Mouse (Mus musculus) thymus, adult 2 months (tissue): Measurements from ENCODE around the gene Adarb2. TPM values are rescaled to one million over a fixed set of nuclear protein-coding genes. Genes with fewer than 3 reads are reported as not detected.

Experiments used
- DNase-seq: peaks from one replicate; pipeline ENCODE4 v3.0.0; 2021
- H3K27ac ChIP-seq: fragments of 200-500 bp; 2 replicates; pipeline ENCODE4 v1.5.1; 2012; ENCODE audit warnings: low read length, control low read depth; ENCODE audit not compliant: control insufficient read depth, insufficient read depth
- H3K27me3 ChIP-seq: fragments of 200-500 bp; 2 replicates; pipeline ENCODE4 v1.6.1; 2012; ENCODE audit warnings: mild to moderate bottlenecking, low read length, moderate library complexity, mixed read lengths; ENCODE audit not compliant: control insufficient read depth, insufficient read depth
- H3K36me3 ChIP-seq: fragments of 200-500 bp; 2 replicates; pipeline ENCODE4 v1.6.1; 2012; ENCODE audit warnings: mild to moderate bottlenecking, low read length, moderate library complexity; ENCODE audit not compliant: control insufficient read depth, insufficient read depth
- H3K4me1 ChIP-seq: fragments of 200-500 bp; replicated peaks from 2 replicates; pipeline ENCODE4 v1.6.1; 2012; ENCODE audit warnings: low read length; ENCODE audit not compliant: control insufficient read depth, insufficient read depth
- H3K4me3 ChIP-seq: fragments of 200-500 bp; 2 replicates; pipeline ENCODE4 v1.5.1; 2012; ENCODE audit warnings: mild to moderate bottlenecking, low read length, control low read depth, moderate library complexity; ENCODE audit not compliant: control insufficient read depth, insufficient read depth
- CTCF ChIP-seq: fragments of 200-500 bp; IDR thresholded peaks from 2 replicates; pipeline ENCODE4 v1.5.1; 2012; ENCODE audit warnings: mild to moderate bottlenecking, control low read depth, low read length, moderate library complexity, borderline replicate concordance; ENCODE audit not compliant: control insufficient read depth, poor library complexity, insufficient read depth; ENCODE audit errors: extremely low read depth
- POLR2A ChIP-seq: fragments of 200-500 bp; IDR thresholded peaks from 2 replicates; pipeline ENCODE4 v1.6.1; 2012; ENCODE audit warnings: mild to moderate bottlenecking, low read length, control low read depth, moderate library complexity; ENCODE audit not compliant: control insufficient read depth, poor library complexity, insufficient read depth; ENCODE audit errors: extremely low read depth
- whole genome bisulfite sequencing: fragments of 180-500 bp; shearing (Covaris S2); methylation state at CpG from one replicate; pipeline ENCODE4 v1.1.7; 2018; 5-methylcytosine and 5-hydroxymethylcytosine counted together
- polyA plus RNA-seq: library from polyadenylated mRNA; depleted of rRNA; stranded (reverse); fragments of >200 nt; gene quantifications from 2 replicates; pipeline ENCODE4 v1.2.3, GENCODE M21; 2012

The Adarb2 gene
- polyA plus RNA-seq, 1 experiment, result not detected

- 81% methylated on average over 2 of the region's 2 CpGs for WGBS
- H3K27ac ChIP-seq, result no peak overlapping the region
- no peaks in the 10 kb centered on the region for H3K36me3 ChIP-seq
- no peaks in the 10 kb centered on the region for H3K4me1 ChIP-seq
- DNase-seq, result no peak
- no peak overlapping the region for H3K4me3 ChIP-seq
- TF ChIP-seq POLR2A (no peak), CTCF (no peak)
- no peaks in the 10 kb centered on the region for H3K27me3 ChIP-seq
Measured at GRCm38 (mm10) chr13:8552242-8552641, 349.6 kb downstream of the Adarb2 start.

- Histone ChIP-seq H3K4me1 (no peaks in the 10 kb centered on the region), H3K4me3 (no peak overlapping the region), H3K36me3 (no peaks in the 10 kb centered on the region), H3K27me3 (no peaks in the 10 kb centered on the region), H3K27ac (no peak overlapping the region)
- no peak for DNase-seq
- TF ChIP-seq CTCF (no peak), POLR2A (no peak)
- 94% methylated on average over 4 of the region's 4 CpGs for WGBS
Measured at GRCm38 (mm10) chr13:8557784-8558183, 355.1 kb downstream of the Adarb2 start.

GRCm38 (mm10) chr13:8560485-8560884 lies 357.8 kb downstream of the Adarb2 start:
- Histone ChIP-seq H3K27me3 (no peaks in the 10 kb centered on the region), H3K36me3 (no peaks in the 10 kb centered on the region), H3K4me1 (no peaks in the 10 kb centered on the region), H3K4me3 (no peak overlapping the region), H3K27ac (no peak overlapping the region)
- no peak for TF ChIP-seq POLR2A
- TF ChIP-seq CTCF, result no peak
- DNase-seq, result no peak

- 89% methylated on average over 7 of the region's 7 CpGs for WGBS
- Histone ChIP-seq H3K27ac (no peak overlapping the region), H3K4me3 (no peak overlapping the region), H3K4me1 (no peaks in the 10 kb centered on the region), H3K27me3 (no peaks in the 10 kb centered on the region), H3K36me3 (no peaks in the 10 kb centered on the region)
- TF ChIP-seq POLR2A (no peak), CTCF (no peak)
- DNase-seq, result no peak
Measured at GRCm38 (mm10) chr13:8563161-8563560, 360.5 kb downstream of the Adarb2 start.

GRCm38 (mm10) chr13:8567111-8568026 lies 364.7 kb downstream of the Adarb2 start:
- TF ChIP-seq POLR2A, result no peak
- TF ChIP-seq CTCF, result no peak
- H3K27ac ChIP-seq, result no peak overlapping the region
- H3K36me3 ChIP-seq, result no peaks in the 10 kb centered on the region
- 86% methylated on average over 15 of the region's 15 CpGs for WGBS
- no peaks in the 10 kb centered on the region for H3K4me1 ChIP-seq
- no peak for DNase-seq
- H3K4me3 ChIP-seq, result no peak overlapping the region
- no peaks in the 10 kb centered on the region for H3K27me3 ChIP-seq

GRCm38 (mm10) chr13:8570269-8570668 lies 367.6 kb downstream of the Adarb2 start:
- no peaks in the 10 kb centered on the region for H3K36me3 ChIP-seq
- no peak for TF ChIP-seq CTCF
- no peak for TF ChIP-seq POLR2A
- WGBS, result 92% methylated on average over 13 of the region's 13 CpGs

More at GRCm38 (mm10) chr13:8570269-8570668, 367.6 kb downstream of the Adarb2 start:
- Histone ChIP-seq H3K4me3 (no peak overlapping the region), H3K27ac (no peak overlapping the region), H3K4me1 (no peaks in the 10 kb centered on the region), H3K27me3 (no peaks in the 10 kb centered on the region)
- DNase-seq, result no peak
